Mouse (Mus musculus): ENCODE results near the gene Fndc5.

DNA sequence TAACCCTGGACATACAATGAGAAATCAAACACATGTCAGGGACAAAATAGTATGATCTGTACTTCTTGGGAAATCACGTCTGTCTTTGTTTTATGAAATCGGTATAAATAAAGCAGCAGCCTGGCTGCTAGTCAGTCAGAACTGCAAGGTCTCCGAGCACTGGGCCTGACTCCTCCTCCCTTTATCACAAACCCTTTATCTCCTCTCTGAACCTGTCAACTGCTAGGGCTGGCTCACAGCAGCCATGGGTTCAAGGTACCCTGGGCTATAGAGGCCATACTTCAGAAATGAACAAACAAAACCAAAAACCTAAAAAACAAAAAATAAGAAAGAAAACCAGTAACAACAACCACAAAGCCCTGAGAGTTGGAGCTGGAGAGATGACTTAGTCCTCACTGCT, 21.8 kb downstream of the Fndc5 start:
- TF ChIP-seq POLR2A (IDR thresholded peaks at IDR 0.05; ENCODE audit: control insufficient read depth, low read depth, low read length) (no peak), CTCF (IDR thresholded peaks at IDR 0.05; ENCODE audit: control insufficient read depth, insufficient read depth, insufficient replicate concordance, low read depth, low read length) (no peak)
